In the genomic region with DNA sequence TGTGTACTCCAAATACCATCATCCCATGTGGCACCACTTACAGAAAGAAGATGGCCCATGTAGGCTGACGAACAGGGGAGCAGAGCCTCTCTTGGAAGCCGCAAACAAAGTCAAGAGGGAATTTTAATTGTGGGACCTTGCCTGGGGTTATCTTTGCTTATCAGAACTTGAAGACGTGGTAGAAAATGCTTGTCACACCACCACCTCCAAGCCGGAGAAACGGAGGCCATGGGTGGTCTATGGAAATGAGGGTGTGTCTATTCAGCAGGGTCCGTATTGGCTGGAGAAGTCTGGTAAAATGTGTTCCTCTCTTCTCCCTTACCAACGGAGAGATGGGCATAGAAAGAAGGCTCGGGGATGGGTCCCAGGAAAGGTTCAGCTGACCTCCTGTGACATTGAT, we compare ENCODE assay signal across 24 mouse cellular contexts.
DNase-seq lines count a peak whose midpoint lies in the region; ATAC-seq and TF ChIP-seq lines count a peak whose summit lies in the region.
"Had no signal": no experiment of that assay in that cellular context is flagged by ENCODE, and none has a peak within 500 bp of the region (broad histone marks: within the 10 kb centered on the region; RNA-seq: fewer than 3 reads in every experiment).

No protein-coding gene starts in this region.

- no peak for DNase-seq in intestine, embryonic 14.5 days (ENCODE audit: low spot score)
- no peak for DNase-seq in urinary bladder, adult 18-20 months (ENCODE audit: low spot score in 2 of 2)
- no peak for DNase-seq in layer of hippocampus, adult 2 months (ENCODE audit: low spot score in 2 of 2)
- DNase-seq in heart, postnatal 36 days: no peak
- DNase-seq: adrenal gland, adult 8-10 months; adrenal gland, postnatal 25 days; cerebellum, adult 11-12 months; cerebellum, adult 9-10 months; cerebellum, postnatal 14 days; gastrocnemius, postnatal 10 days; gastrocnemius, postnatal 36 days; heart, adult 2 months; heart, postnatal 14 days; kidney, adult 11 months had no signal

- H3K9me3 ChIP-seq in forebrain, embryonic 16.5 days (ENCODE audit: control insufficient read depth, low read length): peaks cover 2% of the 10 kb centered on the region; the same call in 1 of the 2 replicates
- no peaks in the 10 kb centered on the region for H3K9me3 ChIP-seq in forebrain, embryonic 12.5 days
- no peaks in the 10 kb centered on the region for H3K9me3 ChIP-seq in intestine, embryonic 14.5 days (ENCODE audit: control insufficient read depth, low read length)
- no peaks in the 10 kb centered on the region for H3K9me3 ChIP-seq in intestine, embryonic 16.5 days (ENCODE audit: control insufficient read depth, low read length)
- H3K9me3 ChIP-seq in stomach, embryonic 16.5 days (replicated peaks; ENCODE audit: control insufficient read depth, low read length): no peaks in the 10 kb centered on the region
- H3K9me3 ChIP-seq: heart, embryonic 10.5 days; heart, embryonic 13.5 days; hindbrain, embryonic 12.5 days; hindbrain, embryonic 15.5 days had no signal

- H3K4me3 ChIP-seq in forebrain, embryonic 16.5 days (replicated peaks; ENCODE audit: low read length): no peak overlapping the region
- H3K4me3 ChIP-seq in forebrain, embryonic 12.5 days (replicated peaks): no peak overlapping the region
- H3K4me3 ChIP-seq in intestine, embryonic 14.5 days (ENCODE audit: low read depth, low read length): no peak overlapping the region
- no peak overlapping the region for H3K4me3 ChIP-seq in intestine, embryonic 16.5 days (ENCODE audit: low read length)
- no peak overlapping the region for H3K4me3 ChIP-seq in stomach, embryonic 16.5 days (replicated peaks; ENCODE audit: low read length)
- H3K4me3 ChIP-seq in layer of hippocampus, adult 2 months: no peak overlapping the region
- H3K4me3 ChIP-seq: heart, adult 2 months; heart, embryonic 10.5 days; heart, embryonic 13.5 days; hindbrain, embryonic 12.5 days; hindbrain, embryonic 15.5 days had no signal

- no peak overlapping the region for H3K9ac ChIP-seq in forebrain, embryonic 16.5 days (replicated peaks; ENCODE audit: low read depth, low read length)
- no peak overlapping the region for H3K9ac ChIP-seq in forebrain, embryonic 12.5 days
- no peak overlapping the region for H3K9ac ChIP-seq in intestine, embryonic 14.5 days (ENCODE audit: low read length)
- no peak overlapping the region for H3K9ac ChIP-seq in intestine, embryonic 16.5 days (ENCODE audit: low read depth, low read length)
- 0 out of 2 replicates have a peak overlapping the region, but pooled peaks have one; percentile 22 for H3K9ac ChIP-seq in stomach, embryonic 16.5 days (ENCODE audit: low read length)
- H3K9ac ChIP-seq: heart, embryonic 13.5 days; hindbrain, embryonic 12.5 days; hindbrain, embryonic 15.5 days had no signal

- no peaks in the 10 kb centered on the region for H3K27me3 ChIP-seq in forebrain, embryonic 16.5 days (replicated peaks; ENCODE audit: control insufficient read depth, insufficient read depth, low read length)
- no peaks in the 10 kb centered on the region for H3K27me3 ChIP-seq in forebrain, embryonic 12.5 days
- H3K27me3 ChIP-seq in intestine, embryonic 14.5 days (replicated peaks; ENCODE audit: control insufficient read depth, insufficient read depth, low read length): no peaks in the 10 kb centered on the region
- H3K27me3 ChIP-seq in intestine, embryonic 16.5 days (replicated peaks; ENCODE audit: control insufficient read depth, insufficient read depth, low read length): no peaks in the 10 kb centered on the region
- H3K27me3 ChIP-seq in stomach, embryonic 16.5 days (ENCODE audit: control insufficient read depth, insufficient read depth, low read length): no peaks in the 10 kb centered on the region
- H3K27me3 ChIP-seq: heart, embryonic 13.5 days; hindbrain, embryonic 12.5 days; hindbrain, embryonic 15.5 days had no signal

- no peaks in the 10 kb centered on the region for H3K36me3 ChIP-seq in forebrain, embryonic 16.5 days (ENCODE audit: control insufficient read depth, insufficient read depth)
- 0 out of 2 replicates have a peak, but pooled peaks cover 4% of the 10 kb centered on the region for H3K36me3 ChIP-seq in forebrain, embryonic 12.5 days (replicated peaks)
- no peaks in the 10 kb centered on the region for H3K36me3 ChIP-seq in intestine, embryonic 14.5 days (ENCODE audit: control insufficient read depth, insufficient read depth, low read length)
- H3K36me3 ChIP-seq in intestine, embryonic 16.5 days (ENCODE audit: control insufficient read depth, insufficient read depth, low read length): no peaks in the 10 kb centered on the region
- no peaks in the 10 kb centered on the region for H3K36me3 ChIP-seq in stomach, embryonic 16.5 days (ENCODE audit: control insufficient read depth, insufficient read depth, low read length)
- H3K36me3 ChIP-seq: heart, embryonic 10.5 days; heart, embryonic 13.5 days; hindbrain, embryonic 12.5 days; hindbrain, embryonic 15.5 days had no signal

- peaks cover 13% of the 10 kb centered on the region for H3K4me1 ChIP-seq in forebrain, embryonic 16.5 days (replicated peaks; ENCODE audit: control insufficient read depth, insufficient read depth, low read length)
- peaks cover 10% of the 10 kb centered on the region for H3K4me1 ChIP-seq in forebrain, embryonic 12.5 days
- peaks cover 5% of the 10 kb centered on the region; the same call in 1 of the 2 replicates for H3K4me1 ChIP-seq in intestine, embryonic 14.5 days (replicated peaks; ENCODE audit: control insufficient read depth, insufficient read depth, low read length)
- peaks cover 28% of the 10 kb centered on the region for H3K4me1 ChIP-seq in intestine, embryonic 16.5 days (ENCODE audit: control insufficient read depth, insufficient read depth, low read length)
- H3K4me1 ChIP-seq in stomach, embryonic 16.5 days (ENCODE audit: control insufficient read depth, insufficient read depth, low read length): peaks cover 18% of the 10 kb centered on the region; the same call in 1 of the 2 replicates

- TF ChIP-seq CTCF in layer of hippocampus, adult 2 months (conservative IDR thresholded peaks at IDR 0.05): no peak

- intact Hi-C loops in heart, postnatal 36 days (cut with DNase I): no loop called here

- H3K4me2 ChIP-seq in forebrain, embryonic 16.5 days (ENCODE audit: low read length): no peak overlapping the region
- H3K4me2 ChIP-seq in forebrain, embryonic 12.5 days: no peak overlapping the region
- H3K4me2 ChIP-seq in intestine, embryonic 14.5 days (ENCODE audit: low read length): no peak overlapping the region; the same call in 1 of the 2 replicates
- peak overlapping the region; percentile 42 for H3K4me2 ChIP-seq in intestine, embryonic 16.5 days (ENCODE audit: low read depth, low read length)
- no peak overlapping the region for H3K4me2 ChIP-seq in stomach, embryonic 16.5 days (ENCODE audit: low read depth, low read length)
- H3K4me2 ChIP-seq: heart, embryonic 13.5 days; hindbrain, embryonic 12.5 days; hindbrain, embryonic 15.5 days had no signal

- 70% methylated on average over 8 of the region's 8 CpGs for WGBS in forebrain, embryonic 16.5 days
- 85% methylated on average over 8 of the region's 8 CpGs for WGBS in forebrain, embryonic 12.5 days
- WGBS in intestine, embryonic 14.5 days: 52% methylated on average over 8 of the region's 8 CpGs
- WGBS in intestine, embryonic 16.5 days: 49% methylated on average over 8 of the region's 8 CpGs
- WGBS in stomach, embryonic 16.5 days: 52% methylated on average over 8 of the region's 8 CpGs

- no peak for ATAC-seq in forebrain, embryonic 16.5 days
- ATAC-seq in forebrain, embryonic 12.5 days (ENCODE audit: low FRiP score): no peak
- no peak for ATAC-seq in intestine, embryonic 14.5 days (replicated peaks; ENCODE audit: low FRiP score, low TSS enrichment, low read depth)
- no peak for ATAC-seq in intestine, embryonic 16.5 days
- ATAC-seq in stomach, embryonic 16.5 days (ENCODE audit: insufficient read depth, low FRiP score): no peak
- ATAC-seq: activated CD4-positive, CD25-positive, alpha-beta regulatory T cell, adult 4 months; CD4-positive, CD25-positive, alpha-beta regulatory T cell, adult 4 months had no signal

- peak overlapping the region; percentile 7 for H3K27ac ChIP-seq in forebrain, embryonic 16.5 days (ENCODE audit: low read length)
- no peak overlapping the region for H3K27ac ChIP-seq in forebrain, embryonic 12.5 days
- H3K27ac ChIP-seq in intestine, embryonic 14.5 days (ENCODE audit: low read depth): peak overlapping the region; percentile 10; the same call in 1 of the 2 replicates
- peak overlapping the region; percentile 64 for H3K27ac ChIP-seq in intestine, embryonic 16.5 days (ENCODE audit: low read length)
- H3K27ac ChIP-seq in stomach, embryonic 16.5 days (ENCODE audit: low read length): no peak overlapping the region
- H3K27ac ChIP-seq in layer of hippocampus, adult 2 months: no peak overlapping the region
- H3K27ac ChIP-seq: heart, adult 2 months; heart, embryonic 13.5 days; hindbrain, embryonic 12.5 days; hindbrain, embryonic 15.5 days had no signal

Comparison
In these comparisons a context has a peak if more than half of its experiments do, and no peak if none do; other contexts are left out.
1. H3K27ac ChIP-seq: peak in forebrain, embryonic 16.5 days (single experiment), intestine, embryonic 14.5 days (single experiment) and intestine, embryonic 16.5 days (single experiment); none in forebrain, embryonic 12.5 days (single experiment), stomach, embryonic 16.5 days (single experiment) and layer of hippocampus, adult 2 months (single experiment).